Mouse (Mus musculus): ENCODE data around the gene Rasl10b. TPM values are rescaled to one million over a fixed set of nuclear protein-coding genes. Genes with fewer than 3 reads are reported as not detected.

Rasl10b gene
- polyA plus RNA-seq, 1 experiment: 0.08 TPM

DNA sequence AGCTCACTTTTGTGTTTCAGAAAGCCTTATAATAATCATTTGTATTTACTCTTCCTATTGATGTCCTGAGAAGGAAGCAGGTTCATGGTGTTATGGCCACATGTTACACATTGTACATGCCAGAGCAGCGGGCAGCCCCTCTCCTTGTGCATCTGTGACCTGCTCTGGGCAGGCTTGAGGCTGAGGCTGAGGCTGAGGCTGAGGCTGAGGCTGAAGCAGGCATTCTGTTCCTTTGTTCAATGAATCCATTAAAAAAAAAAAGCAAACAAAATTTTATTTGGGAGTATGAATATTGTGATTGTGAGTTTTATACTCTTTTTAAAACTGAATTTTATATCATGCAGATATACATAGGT, 25.4 kb upstream of the Rasl10b start:
- Histone ChIP-seq H3K36me3 (ENCODE audit: control insufficient read depth, insufficient read depth) (peaks cover 10% of the 10 kb centered on the region), H3K79me3 (ENCODE audit: low read depth) (no peaks in the 10 kb centered on the region), H3K79me2 (ENCODE audit: control insufficient read depth, insufficient read depth) (no peaks in the 10 kb centered on the region), H3ac (ENCODE audit: control insufficient read depth, insufficient read length, low read depth) (no peak overlapping the region), H3K27me3 (ENCODE audit: control insufficient read depth, insufficient read depth, insufficient read length) (no peaks in the 10 kb centered on the region), H3K4me3 (ENCODE audit: insufficient read depth, poor library complexity, severe bottlenecking) (no peak overlapping the region)
- TF ChIP-seq CEBPB (IDR thresholded peaks at IDR 0.05; ENCODE audit: low read depth): no peak
- no peak for TF ChIP-seq CTCF (IDR thresholded peaks at IDR 0.05; ENCODE audit: control insufficient read depth, insufficient read depth, insufficient read length)
- TF ChIP-seq MYOD1 (IDR thresholded peaks at IDR 0.05; ENCODE audit: control insufficient read depth, insufficient read length, low read depth): no peak
- TF ChIP-seq USF1 (IDR thresholded peaks at IDR 0.05; ENCODE audit: low read depth): no peak
- TF ChIP-seq MYOG (IDR thresholded peaks at IDR 0.05; ENCODE audit: control insufficient read depth, extremely low read depth, insufficient read length): no peak
- TF ChIP-seq MAX (IDR thresholded peaks at IDR 0.05): no peak
- TF ChIP-seq FOSL1 (IDR thresholded peaks at IDR 0.05; ENCODE audit: insufficient read depth, low read length, poor library complexity, severe bottlenecking): no peak

GRCm38 (mm10) chr11:83393062-83393461, 15.9 kb upstream of the Rasl10b start:
- no peak for TF ChIP-seq CEBPB (IDR thresholded peaks at IDR 0.05; ENCODE audit: low read depth)
- no peak for TF ChIP-seq MYOG (IDR thresholded peaks at IDR 0.05; ENCODE audit: control insufficient read depth, extremely low read depth, insufficient read length)
- no peak for TF ChIP-seq USF1 (IDR thresholded peaks at IDR 0.05; ENCODE audit: low read depth)
- TF ChIP-seq FOSL1 (IDR thresholded peaks at IDR 0.05; ENCODE audit: insufficient read depth, low read length, poor library complexity, severe bottlenecking): no peak
- no peak for TF ChIP-seq MYOD1 (IDR thresholded peaks at IDR 0.05; ENCODE audit: control insufficient read depth, insufficient read length, low read depth)
- TF ChIP-seq MAX (IDR thresholded peaks at IDR 0.05): no peak
- no peak for TF ChIP-seq CTCF (IDR thresholded peaks at IDR 0.05; ENCODE audit: control insufficient read depth, insufficient read depth, insufficient read length)
- peaks cover 71% of the 10 kb centered on the region for H3K36me3 ChIP-seq (ENCODE audit: control insufficient read depth, insufficient read depth)
- no peaks in the 10 kb centered on the region for H3K79me2 ChIP-seq (ENCODE audit: control insufficient read depth, insufficient read depth)
- no peaks in the 10 kb centered on the region for H3K27me3 ChIP-seq (ENCODE audit: control insufficient read depth, insufficient read depth, insufficient read length)
- no peak overlapping the region for H3K4me3 ChIP-seq (ENCODE audit: insufficient read depth, poor library complexity, severe bottlenecking)
- no peak overlapping the region for H3ac ChIP-seq (ENCODE audit: control insufficient read depth, insufficient read length, low read depth)
- no peaks in the 10 kb centered on the region for H3K79me3 ChIP-seq (ENCODE audit: low read depth)

DNA sequence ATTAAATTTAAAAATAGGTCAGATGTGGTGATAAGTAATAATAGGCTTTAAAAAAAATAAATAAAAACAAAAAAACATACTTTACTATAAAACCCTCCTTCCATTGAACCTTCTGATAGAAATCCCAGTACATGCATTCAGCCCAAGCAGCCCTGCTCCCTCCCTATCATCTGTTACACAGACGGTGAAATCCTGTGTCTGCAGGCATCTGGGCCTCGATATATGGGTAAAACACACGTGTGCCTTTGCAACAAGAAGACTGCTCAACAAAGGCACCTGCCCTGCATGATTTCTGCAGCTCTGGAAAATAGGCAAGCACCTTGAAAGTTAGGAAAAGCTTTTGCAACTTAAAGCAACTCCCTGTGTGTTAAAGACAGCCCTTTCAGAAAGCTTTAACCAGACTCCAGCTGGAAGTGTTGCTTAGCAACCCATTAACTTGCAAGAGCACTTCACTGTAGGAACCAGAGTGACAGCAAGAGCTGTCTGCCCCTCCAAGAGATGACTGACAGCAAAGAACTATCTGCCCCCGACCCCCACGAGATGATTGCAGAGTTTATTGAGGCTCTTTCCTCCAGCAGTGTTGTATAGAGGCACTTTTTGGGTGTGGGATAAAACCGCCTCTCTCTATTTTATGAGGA, 14.0 kb upstream of the Rasl10b start:
- no peaks in the 10 kb centered on the region for H3K79me3 ChIP-seq (ENCODE audit: low read depth)
- TF ChIP-seq MYOD1 (IDR thresholded peaks at IDR 0.05; ENCODE audit: control insufficient read depth, insufficient read length, low read depth) (no peak), CEBPB (IDR thresholded peaks at IDR 0.05; ENCODE audit: low read depth) (no peak), FOSL1 (IDR thresholded peaks at IDR 0.05; ENCODE audit: insufficient read depth, low read length, poor library complexity, severe bottlenecking) (no peak), MAX (IDR thresholded peaks at IDR 0.05) (no peak), MYOG (IDR thresholded peaks at IDR 0.05; ENCODE audit: control insufficient read depth, extremely low read depth, insufficient read length) (no peak), CTCF (IDR thresholded peaks at IDR 0.05; ENCODE audit: control insufficient read depth, insufficient read depth, insufficient read length) (no peak), USF1 (IDR thresholded peaks at IDR 0.05; ENCODE audit: low read depth) (no peak)
- H3K36me3 ChIP-seq (ENCODE audit: control insufficient read depth, insufficient read depth): peaks cover 76% of the 10 kb centered on the region
- H3K27me3 ChIP-seq (ENCODE audit: control insufficient read depth, insufficient read depth, insufficient read length): no peaks in the 10 kb centered on the region
- H3ac ChIP-seq (ENCODE audit: control insufficient read depth, insufficient read length, low read depth): no peak overlapping the region
- H3K4me3 ChIP-seq (ENCODE audit: insufficient read depth, poor library complexity, severe bottlenecking): no peak overlapping the region
- H3K79me2 ChIP-seq (ENCODE audit: control insufficient read depth, insufficient read depth): no peaks in the 10 kb centered on the region

DNA sequence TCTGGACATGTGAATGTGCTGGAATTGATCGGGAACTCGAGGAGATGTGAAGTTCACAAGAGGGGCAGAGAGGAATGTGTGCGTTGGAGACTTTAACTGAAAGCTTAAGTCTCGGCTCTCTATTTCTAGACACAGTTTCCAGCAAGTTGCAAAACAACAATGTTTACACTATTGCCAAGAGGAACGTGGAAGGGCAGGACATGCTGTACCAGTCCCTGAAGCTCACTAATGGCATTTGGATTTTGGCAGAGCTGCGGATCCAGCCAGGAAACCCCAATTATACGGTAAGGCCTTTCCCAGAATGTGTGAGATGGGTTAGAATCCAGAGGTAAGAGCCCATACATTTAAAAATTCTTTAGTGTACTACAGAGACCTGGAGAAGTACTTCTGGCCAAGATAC, 11.3 kb upstream of the Rasl10b start:
- Histone ChIP-seq H3K79me2 (ENCODE audit: control insufficient read depth, insufficient read depth) (no peaks in the 10 kb centered on the region), H3K4me3 (ENCODE audit: insufficient read depth, poor library complexity, severe bottlenecking) (no peak overlapping the region), H3K79me3 (ENCODE audit: low read depth) (no peaks in the 10 kb centered on the region), H3K36me3 (ENCODE audit: control insufficient read depth, insufficient read depth) (peaks cover 83% of the 10 kb centered on the region), H3ac (ENCODE audit: control insufficient read depth, insufficient read length, low read depth) (no peak overlapping the region), H3K27me3 (ENCODE audit: control insufficient read depth, insufficient read depth, insufficient read length) (no peaks in the 10 kb centered on the region)
- TF ChIP-seq MYOG (IDR thresholded peaks at IDR 0.05; ENCODE audit: control insufficient read depth, extremely low read depth, insufficient read length) (no peak), CTCF (IDR thresholded peaks at IDR 0.05; ENCODE audit: control insufficient read depth, insufficient read depth, insufficient read length) (no peak), FOSL1 (IDR thresholded peaks at IDR 0.05; ENCODE audit: insufficient read depth, low read length, poor library complexity, severe bottlenecking) (no peak), CEBPB (IDR thresholded peaks at IDR 0.05; ENCODE audit: low read depth) (no peak), USF1 (IDR thresholded peaks at IDR 0.05; ENCODE audit: low read depth) (no peak), MYOD1 (IDR thresholded peaks at IDR 0.05; ENCODE audit: control insufficient read depth, insufficient read length, low read depth) (no peak), MAX (IDR thresholded peaks at IDR 0.05) (no peak)

DNA sequence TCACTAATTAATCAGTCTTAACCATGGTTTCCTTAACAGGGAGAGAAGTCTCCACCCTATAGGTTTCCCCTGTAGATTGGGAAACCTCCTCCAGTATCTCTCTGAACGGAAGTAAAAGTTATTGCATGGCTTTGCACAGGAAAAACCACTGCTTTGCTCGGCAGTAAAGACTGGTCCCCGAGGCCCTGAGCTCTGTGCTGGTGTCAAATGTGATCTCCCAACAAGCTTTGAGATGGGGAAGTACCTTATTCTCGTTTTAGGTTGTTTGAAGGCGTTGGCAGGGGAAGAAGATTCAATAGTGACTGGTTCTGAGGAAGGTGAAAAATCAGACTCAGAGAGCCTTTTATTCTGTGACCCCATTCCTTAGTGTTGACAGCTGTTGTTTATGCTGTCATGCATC, 10.2 kb upstream of the Rasl10b start:
- Histone ChIP-seq H3K79me2 (ENCODE audit: control insufficient read depth, insufficient read depth) (no peaks in the 10 kb centered on the region), H3K36me3 (ENCODE audit: control insufficient read depth, insufficient read depth) (peaks cover 83% of the 10 kb centered on the region), H3ac (ENCODE audit: control insufficient read depth, insufficient read length, low read depth) (no peak overlapping the region), H3K79me3 (ENCODE audit: low read depth) (no peaks in the 10 kb centered on the region), H3K27me3 (ENCODE audit: control insufficient read depth, insufficient read depth, insufficient read length) (no peaks in the 10 kb centered on the region), H3K4me3 (ENCODE audit: insufficient read depth, poor library complexity, severe bottlenecking) (no peak overlapping the region)
- no peak for TF ChIP-seq USF1 (IDR thresholded peaks at IDR 0.05; ENCODE audit: low read depth)
- TF ChIP-seq MAX (IDR thresholded peaks at IDR 0.05): no peak
- TF ChIP-seq MYOG (IDR thresholded peaks at IDR 0.05; ENCODE audit: control insufficient read depth, extremely low read depth, insufficient read length): no peak
- no peak for TF ChIP-seq CTCF (IDR thresholded peaks at IDR 0.05; ENCODE audit: control insufficient read depth, insufficient read depth, insufficient read length)
- TF ChIP-seq CEBPB (IDR thresholded peaks at IDR 0.05; ENCODE audit: low read depth): no peak
- TF ChIP-seq FOSL1 (IDR thresholded peaks at IDR 0.05; ENCODE audit: insufficient read depth, low read length, poor library complexity, severe bottlenecking): no peak
- TF ChIP-seq MYOD1 (IDR thresholded peaks at IDR 0.05; ENCODE audit: control insufficient read depth, insufficient read length, low read depth): no peak

All from C2C12 (cell line).